Mouse (Mus musculus) forebrain, embryonic 13.5 days (tissue): Measurements from ENCODE around the gene Rpl28. TPM values are rescaled to one million over a fixed set of nuclear protein-coding genes. Genes with fewer than 3 reads are reported as not detected.

ENCODE experiments used
- ATAC-seq: fragments of 200-750 bp; cut with Nextera tagmentation; 2 replicates; pipeline ENCODE4 v1.8.0; 2017
- H3K27ac ChIP-seq: fragments of 300-500 bp; sonication (generic); 2 replicates; pipeline ENCODE4 v1.5.1; 2015; ENCODE audit warnings: inconsistent platforms, mild to moderate bottlenecking, moderate library complexity
- H3K27me3 ChIP-seq: fragments of 300-500 bp; sonication (generic); 2 replicates; pipeline ENCODE4 v1.6.1; 2015; ENCODE audit warnings: mild to moderate bottlenecking, inconsistent platforms
- H3K36me3 ChIP-seq: fragments of 300-500 bp; sonication (generic); 2 replicates; pipeline ENCODE4 v1.6.1; 2015; ENCODE audit warnings: mild to moderate bottlenecking, inconsistent platforms; ENCODE audit not compliant: poor library complexity, severe bottlenecking
- H3K4me1 ChIP-seq: fragments of 300-500 bp; sonication (generic); 2 replicates; pipeline ENCODE4 v1.6.1; 2015; ENCODE audit warnings: inconsistent platforms
- H3K4me2 ChIP-seq: fragments of 300-500 bp; sonication (generic); 2 replicates; pipeline ENCODE4 v1.6.1; 2015; ENCODE audit warnings: inconsistent platforms, mild to moderate bottlenecking, moderate library complexity
- H3K4me3 ChIP-seq: fragments of 300-500 bp; sonication (generic); 2 replicates; pipeline ENCODE4 v1.5.1; 2015; ENCODE audit warnings: mild to moderate bottlenecking, inconsistent platforms
- H3K9ac ChIP-seq: fragments of 300-500 bp; sonication (generic); 2 replicates; pipeline ENCODE4 v1.6.1; 2015; ENCODE audit warnings: mild to moderate bottlenecking, inconsistent platforms
- H3K9me3 ChIP-seq: fragments of 300-500 bp; sonication (generic); replicated peaks from 2 replicates; pipeline ENCODE4 v1.6.1; 2016; ENCODE audit warnings: inconsistent platforms
- WGBS: fragments of 180-500 bp; shearing (Covaris S2); methylation state at CpG from one replicate; pipeline ENCODE4 v1.1.7; 2015; 5-methylcytosine and 5-hydroxymethylcytosine counted together
- polyA plus RNA-seq: library from polyadenylated mRNA; unstranded; fragments of >200 nt; fragmentation: Nextera tagmentation; extraction: Ambion mirVana; gene quantifications from 2 replicates; pipeline ENCODE4 v1.2.1, GENCODE M21; 2015

Gene Rpl28
- polyA plus RNA-seq, 1 experiment from 2014 or later = 284 TPM

DNA sequence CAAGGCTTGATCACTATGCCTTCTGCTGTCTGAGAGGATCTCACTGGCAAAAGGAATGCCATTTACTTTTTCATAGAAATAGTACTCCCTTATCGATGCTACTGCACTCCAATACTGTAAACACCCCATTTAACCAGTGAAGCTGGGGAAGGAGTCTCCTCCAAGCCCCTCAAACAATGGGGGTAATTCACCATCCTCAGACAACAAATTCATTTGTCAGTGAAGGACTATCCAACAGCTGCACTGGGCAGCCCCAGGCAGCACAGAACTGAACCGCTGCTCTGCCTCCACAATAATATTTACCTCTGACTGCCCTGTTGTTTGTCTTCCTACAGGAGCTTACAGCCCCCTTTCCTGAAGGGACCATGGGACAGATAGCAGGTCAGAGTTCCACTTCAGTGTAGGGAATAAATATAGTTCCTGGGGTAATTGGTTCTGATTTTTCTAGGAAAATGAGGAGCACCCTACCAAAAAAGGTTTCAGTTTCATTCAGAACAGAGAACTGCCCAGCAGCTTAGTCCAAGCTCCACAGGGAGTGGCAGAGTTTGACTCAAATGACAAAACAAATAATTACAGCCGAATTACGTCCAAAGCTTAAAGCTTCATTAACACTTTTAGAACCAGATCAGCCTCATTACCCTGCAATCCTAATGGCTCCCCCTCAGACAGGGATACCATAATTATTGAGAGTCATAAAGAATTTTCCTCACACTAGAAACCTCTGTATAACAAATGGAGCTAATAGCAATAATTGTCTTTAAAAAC is 27.5 kb upstream of the Rpl28 start:
- no peak for ATAC-seq
- Histone ChIP-seq H3K4me3 (no peak overlapping the region), H3K9ac (0 out of 2 replicates have a peak overlapping the region, but pooled peaks have one; percentile 14), H3K9me3 (no peaks in the 10 kb centered on the region), H3K36me3 (no peaks in the 10 kb centered on the region), H3K27ac (no peak overlapping the region), H3K4me2 (peak overlapping the region; percentile 1; the same call in 1 of the 2 replicates), H3K4me1 (peaks cover 17% of the 10 kb centered on the region), H3K27me3 (peaks cover 11% of the 10 kb centered on the region; the same call in 1 of the 2 replicates)
- 2% methylated on average over 4 of the region's 4 CpGs for WGBS

- Histone ChIP-seq H3K36me3 (no peaks in the 10 kb centered on the region), H3K27ac (no peak within 1 kb of the TSS), H3K9me3 (no peaks in the 10 kb centered on the region), H3K4me1 (no peaks in the 10 kb centered on the region), H3K9ac (no peak within 1 kb of the TSS), H3K4me2 (no peak within 1 kb of the TSS), H3K27me3 (peaks cover 29% of the 10 kb centered on the region), H3K4me3 (no peak within 1 kb of the TSS)
- no peak for ATAC-seq
- 71% methylated on average over 5 of the region's 5 CpGs for WGBS
These were observed 21.5 kb upstream of the Rpl28 start, which contains the start of gene Fam71e2 for GRCm38 (mm10) chr7:4771202-4771601. TSS of gene Fam71e2 (minus strand) at chr7:4771302.

- Histone ChIP-seq H3K9me3 (no peaks in the 10 kb centered on the region), H3K4me3 (no peak overlapping the region), H3K27me3 (peaks cover 68% of the 10 kb centered on the region), H3K36me3 (no peaks in the 10 kb centered on the region), H3K4me2 (no peak overlapping the region), H3K9ac (no peak overlapping the region), H3K27ac (no peak overlapping the region), H3K4me1 (peaks cover 10% of the 10 kb centered on the region)
- WGBS = 62% methylated on average over 10 of the region's 10 CpGs
- ATAC-seq = no peak
These were observed 16.5 kb upstream of the Rpl28 start for GRCm38 (mm10) chr7:4776131-4776530.

DNA sequence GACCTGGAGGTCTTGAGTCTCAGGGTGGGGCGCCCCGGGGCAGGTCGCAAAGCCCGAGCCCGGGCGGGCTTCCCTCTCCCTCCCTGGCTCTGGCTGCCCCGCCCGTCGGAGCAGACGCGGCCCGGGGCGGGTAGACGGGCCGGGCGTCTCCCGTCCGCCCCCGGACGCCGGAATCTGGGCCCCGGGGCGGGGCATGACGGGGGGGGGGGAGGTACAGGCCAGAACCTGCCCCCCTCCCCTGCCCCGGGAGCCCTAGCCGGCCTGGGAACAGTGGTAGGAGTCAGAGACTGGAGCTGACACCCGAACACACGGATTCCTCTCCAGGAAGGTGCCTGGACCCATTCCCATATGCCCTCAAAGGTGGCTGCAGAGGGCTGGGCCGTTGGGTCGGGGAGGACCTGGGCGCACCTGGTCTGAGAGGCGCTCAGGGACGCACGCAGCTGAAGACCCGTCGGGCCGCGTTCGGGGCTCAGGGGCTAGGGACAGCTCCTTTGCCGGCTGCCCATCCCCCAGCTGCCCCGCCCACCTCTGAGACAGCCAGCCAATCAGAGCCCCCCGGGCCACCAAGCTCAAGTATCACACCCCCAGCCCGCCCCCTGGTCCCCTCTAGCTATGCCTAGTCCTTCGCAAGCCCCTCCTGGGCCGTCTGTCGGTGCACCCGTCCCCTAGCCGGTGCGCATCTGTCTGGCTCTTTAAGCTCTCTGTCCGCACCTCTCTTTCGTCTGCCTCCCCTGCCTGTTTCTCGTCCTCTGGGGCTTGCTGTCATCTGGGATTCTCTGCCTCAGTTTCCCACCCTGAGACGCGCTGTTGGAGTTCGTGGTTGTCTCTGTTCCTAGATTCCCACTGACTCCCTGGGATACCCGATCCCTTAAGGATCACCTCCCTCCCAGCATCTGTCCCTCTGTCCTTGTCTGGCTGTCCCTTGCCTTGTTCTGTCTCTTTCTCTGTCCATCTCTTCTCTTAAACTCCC is 15.5 kb upstream of the Rpl28 start:
- under 1% methylated on average over 33 of the region's 56 CpGs for WGBS

DNA sequence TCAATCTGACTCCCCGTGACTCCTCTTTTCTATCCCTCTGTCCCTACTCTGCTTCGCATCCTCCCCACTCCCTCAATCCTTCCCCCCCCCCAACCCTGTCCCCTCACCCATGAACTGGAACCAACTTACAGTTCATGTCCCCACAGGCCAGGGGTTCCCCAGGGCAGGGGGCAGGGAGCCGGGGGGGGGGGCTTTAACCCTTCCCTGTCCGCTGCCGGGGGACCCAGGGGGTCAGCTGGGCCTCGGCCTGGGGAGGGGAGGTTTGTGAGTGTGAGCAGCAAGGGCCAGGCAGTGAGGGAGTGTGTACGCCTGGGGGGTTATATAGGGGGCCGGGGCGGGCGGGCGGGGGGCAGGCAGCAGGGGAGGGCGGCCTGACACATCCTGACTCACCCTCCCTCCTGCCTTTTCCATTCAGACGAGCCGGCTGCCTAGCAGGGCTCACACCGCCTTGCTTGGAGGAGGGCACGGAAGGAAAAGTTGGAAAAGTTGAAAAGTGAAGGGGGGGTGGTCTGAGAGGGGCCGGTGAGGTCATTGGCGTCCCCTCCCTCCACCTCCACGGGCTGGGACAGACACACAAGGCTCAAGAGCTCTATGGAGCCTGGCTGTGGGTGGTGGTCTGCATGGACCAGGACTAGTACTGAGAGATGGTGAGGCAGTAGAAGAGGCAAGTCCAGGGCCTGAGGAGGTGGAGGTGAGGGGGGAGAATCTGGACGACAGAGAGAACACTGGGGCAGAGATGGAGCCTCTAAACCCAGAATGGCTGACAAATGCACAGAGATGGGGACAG is 14.6 kb upstream of the Rpl28 start:
- no peak overlapping the region for H3K27ac ChIP-seq
- WGBS = 2% methylated on average over 14 of the region's 20 CpGs

More for the DNA sequence above, 15.5 kb upstream of the Rpl28 start:
- Histone ChIP-seq H3K36me3 (no peaks in the 10 kb centered on the region), H3K9ac (peak overlapping the region; percentile 47), H3K4me2 (peak overlapping the region; percentile 51), H3K27ac (no peak overlapping the region), H3K9me3 (no peaks in the 10 kb centered on the region), H3K4me1 (peaks cover 10% of the 10 kb centered on the region), H3K4me3 (peak overlapping the region; percentile 31), H3K27me3 (peaks cover 78% of the 10 kb centered on the region)
- ATAC-seq = peak; percentile 86

DNA sequence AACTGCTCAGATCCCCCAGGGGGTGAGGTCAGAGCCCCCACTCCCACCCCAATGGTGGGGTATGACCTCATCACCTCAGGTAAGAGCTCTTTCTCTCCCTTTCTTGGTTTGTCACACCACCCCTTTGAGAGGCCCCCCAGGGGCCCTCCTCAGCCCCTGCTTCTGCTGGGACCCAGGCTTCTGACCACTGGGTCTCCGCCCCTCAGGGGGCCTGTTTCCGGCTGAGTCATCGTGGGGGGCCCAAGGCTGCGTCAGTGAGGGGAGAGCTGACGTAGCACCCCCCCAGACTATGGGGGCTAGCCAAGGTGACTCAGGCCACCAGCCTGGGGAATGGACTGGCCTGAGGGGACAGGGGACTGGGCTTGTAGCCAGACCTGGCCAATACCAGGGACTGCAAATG is 12.8 kb upstream of the Rpl28 start:
- no peak for ATAC-seq
- Histone ChIP-seq H3K27me3 (peaks cover 76% of the 10 kb centered on the region), H3K36me3 (no peaks in the 10 kb centered on the region), H3K4me1 (peaks cover 10% of the 10 kb centered on the region), H3K4me3 (no peak overlapping the region), H3K4me2 (no peak overlapping the region), H3K9me3 (no peaks in the 10 kb centered on the region), H3K9ac (no peak overlapping the region), H3K27ac (no peak overlapping the region)
- 44% methylated on average over 5 of the region's 5 CpGs for WGBS

More for the DNA sequence above, 14.6 kb upstream of the Rpl28 start:
- Histone ChIP-seq H3K9ac (no peak overlapping the region), H3K4me1 (peaks cover 10% of the 10 kb centered on the region), H3K27me3 (peaks cover 80% of the 10 kb centered on the region), H3K4me3 (peak overlapping the region; percentile 31; the same call in 1 of the 2 replicates), H3K4me2 (no peak overlapping the region), H3K9me3 (no peaks in the 10 kb centered on the region), H3K36me3 (no peaks in the 10 kb centered on the region)
- 0 out of 2 replicates have a peak, but pooled peaks have one; percentile 13 for ATAC-seq

DNA sequence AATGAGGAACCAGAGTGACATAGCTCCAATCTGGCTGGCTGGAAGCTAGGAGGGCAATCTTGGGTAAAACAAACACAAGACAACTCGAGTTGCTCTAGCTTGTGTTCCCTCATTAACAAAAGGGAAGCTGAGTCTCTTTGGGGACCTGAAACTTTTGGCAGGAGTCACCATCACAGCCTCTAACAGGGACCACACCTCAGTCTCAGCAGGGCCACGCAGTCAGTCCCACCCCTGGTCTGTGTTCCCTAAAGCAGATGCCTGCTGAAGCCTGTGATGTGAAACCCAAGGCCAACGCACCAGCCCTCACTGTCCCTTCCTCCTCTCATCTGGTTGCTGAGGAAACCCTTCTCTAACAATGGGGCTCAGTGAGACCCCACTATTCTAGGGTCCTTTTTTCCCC is 10.5 kb upstream of the Rpl28 start:
- H3K36me3 ChIP-seq = no peaks in the 10 kb centered on the region
- peaks cover 5% of the 10 kb centered on the region; the same call in 1 of the 2 replicates for H3K4me1 ChIP-seq

DNA sequence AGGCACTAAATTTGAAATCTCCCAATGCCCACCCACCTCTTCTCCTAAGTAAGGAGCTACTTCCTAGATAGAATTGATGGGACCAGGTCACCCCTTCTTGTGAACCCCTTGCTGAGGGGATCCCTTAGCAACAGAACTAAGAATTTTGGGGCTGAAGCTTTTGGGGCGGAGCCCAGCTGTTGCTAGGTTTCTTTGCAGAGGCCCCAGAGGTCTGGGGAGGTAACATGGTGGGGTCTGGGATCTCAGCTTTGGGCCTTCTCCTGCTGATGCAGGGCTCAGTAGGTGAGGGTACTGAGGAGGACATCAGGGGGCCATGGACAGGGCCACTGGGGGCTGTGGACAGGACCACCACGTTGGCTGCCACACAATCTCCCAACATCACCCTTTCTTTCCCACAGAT is 9.9 kb upstream of the Rpl28 start, which contains the start of the genes Il11 and Tmem190:
Gene Il11, minus strand, starts transcription at position 101 of the 400 bp plus-strand sequence.
Gene Tmem190, plus strand, starts transcription at position 179 of the 400 bp plus-strand sequence.
- H3K27me3 ChIP-seq = peaks cover 53% of the 10 kb centered on the region
- 81% methylated on average over 2 of the region's 2 CpGs for WGBS
- H3K4me1 ChIP-seq = no peaks in the 10 kb centered on the region
- no peak within 1 kb of the TSS for H3K4me3 ChIP-seq
- no peak within 1 kb of the TSS for H3K4me2 ChIP-seq
- no peaks in the 10 kb centered on the region for H3K36me3 ChIP-seq
- H3K9ac ChIP-seq = no peak within 1 kb of the TSS
- H3K27ac ChIP-seq = no peak within 1 kb of the TSS
- ATAC-seq = no peak
- no peaks in the 10 kb centered on the region for H3K9me3 ChIP-seq

More for the DNA sequence above, 10.5 kb upstream of the Rpl28 start:
- peaks cover 54% of the 10 kb centered on the region for H3K27me3 ChIP-seq
- no peak overlapping the region for H3K4me2 ChIP-seq
- H3K9ac ChIP-seq = no peak overlapping the region
- H3K9me3 ChIP-seq = no peaks in the 10 kb centered on the region
- ATAC-seq = no peak
- no peak overlapping the region for H3K4me3 ChIP-seq
- H3K27ac ChIP-seq = no peak overlapping the region
- 54% methylated on average over 3 of the region's 3 CpGs for WGBS

- H3K27me3 ChIP-seq = peaks cover 47% of the 10 kb centered on the region
- no peak overlapping the region for H3K27ac ChIP-seq
- 88% methylated on average over 14 of the region's 14 CpGs for WGBS
- H3K9me3 ChIP-seq = no peaks in the 10 kb centered on the region
- H3K4me3 ChIP-seq = no peak overlapping the region
- H3K4me2 ChIP-seq = no peak overlapping the region
- H3K36me3 ChIP-seq = no peaks in the 10 kb centered on the region
- H3K4me1 ChIP-seq = peaks cover 6% of the 10 kb centered on the region
- ATAC-seq = no peak
- H3K9ac ChIP-seq = no peak overlapping the region
These were observed 8.9 kb upstream of the Rpl28 start for GRCm38 (mm10) chr7:4783667-4784268.

GRCm38 (mm10) chr7:4788499-4789435 is 3.9 kb upstream of the Rpl28 start:
- ATAC-seq = peak; percentile 37; the same call in 1 of the 2 replicates
- peak overlapping the region; percentile 52 for H3K4me3 ChIP-seq
- no peaks in the 10 kb centered on the region for H3K9me3 ChIP-seq
- H3K36me3 ChIP-seq = peaks cover under 1% of the 10 kb centered on the region; the same call in 1 of the 2 replicates
- peaks cover 19% of the 10 kb centered on the region for H3K4me1 ChIP-seq
- peak overlapping the region; percentile 25; the same call in 1 of the 2 replicates for H3K27ac ChIP-seq
- peak overlapping the region; percentile 78 for H3K9ac ChIP-seq
- peaks cover 28% of the 10 kb centered on the region for H3K27me3 ChIP-seq
- H3K4me2 ChIP-seq = peak overlapping the region; percentile 87
- 3% methylated on average over 54 of the region's 64 CpGs for WGBS
